Mouse (Mus musculus) limb, embryonic 11.5 days (tissue): ENCODE measurements around the gene Susd5. TPM values are rescaled to one million over a fixed set of nuclear protein-coding genes. Genes with fewer than 3 reads are reported as not detected.
"Not testable (repeated sequence)": the region's sequence is repeated elsewhere in the genome, so short reads cannot be mapped to it uniquely, and the experiment has no call there.

ENCODE experiments used
- ATAC-seq: fragments of 200-750 bp; cut with Nextera tagmentation; 2 replicates; pipeline ENCODE4 v1.8.0; 2017; ENCODE audit warnings: low read depth; ENCODE audit not compliant: insufficient number of reproducible peaks, low FRiP score, low TSS enrichment
- DNase-seq: peaks from one replicate; pipeline ENCODE4 v3.0.0-alpha.2; 2015; ENCODE audit warnings: low spot score
- H3K27ac ChIP-seq: fragments of 300-500 bp; sonication (generic); replicated peaks from 2 replicates; pipeline ENCODE4 v1.5.1; 2014; ENCODE audit warnings: low read depth, mild to moderate bottlenecking, low read length
- H3K27me3 ChIP-seq: fragments of 300-500 bp; sonication (generic); 2 replicates; pipeline ENCODE4 v1.6.1; 2014; ENCODE audit warnings: mild to moderate bottlenecking, low read length, mixed read lengths; ENCODE audit not compliant: control insufficient read depth, insufficient read depth
- H3K36me3 ChIP-seq: fragments of 300-500 bp; sonication (generic); 2 replicates; pipeline ENCODE4 v1.6.1; 2014; ENCODE audit warnings: mild to moderate bottlenecking, low read length, moderate library complexity, mixed read lengths; ENCODE audit not compliant: control insufficient read depth, insufficient read depth
- H3K4me1 ChIP-seq: fragments of 300-500 bp; sonication (generic); 2 replicates; pipeline ENCODE4 v1.6.1; 2014; ENCODE audit warnings: low read length, mixed read lengths; ENCODE audit not compliant: control insufficient read depth, insufficient read depth
- H3K4me2 ChIP-seq: fragments of 300-500 bp; sonication (generic); 2 replicates; pipeline ENCODE4 v1.6.1; 2014; ENCODE audit warnings: low read depth, mild to moderate bottlenecking, moderate library complexity; ENCODE audit not compliant: severe bottlenecking
- H3K4me3 ChIP-seq: fragments of 300-500 bp; sonication (generic); 2 replicates; pipeline ENCODE4 v1.5.1; 2014; ENCODE audit warnings: low read depth, low read length
- H3K9ac ChIP-seq: fragments of 300-500 bp; sonication (generic); 2 replicates; pipeline ENCODE4 v1.6.1; 2014; ENCODE audit warnings: mild to moderate bottlenecking, low read length
- H3K9me3 ChIP-seq: fragments of 300-500 bp; sonication (generic); 2 replicates; pipeline ENCODE4 v1.6.1; 2016; ENCODE audit warnings: low read length; ENCODE audit not compliant: control insufficient read depth
- WGBS: fragments of 180-500 bp; shearing (Covaris S2); extraction: QIAGEN DNeasy Blood & Tissue Kit; methylation state at CpG from one replicate; pipeline ENCODE4 v1.1.7; 2014; 5-methylcytosine and 5-hydroxymethylcytosine counted together
- polyA plus RNA-seq: library from polyadenylated mRNA; unstranded; fragments of >200 nt; fragmentation: Nextera tagmentation; extraction: Ambion mirVana; gene quantifications from 2 replicates; pipeline ENCODE4 v1.2.1, GENCODE M21; 2014

Gene Susd5
- polyA plus RNA-seq, 1 experiment from 2014 or later: 0.64 TPM

DNA sequence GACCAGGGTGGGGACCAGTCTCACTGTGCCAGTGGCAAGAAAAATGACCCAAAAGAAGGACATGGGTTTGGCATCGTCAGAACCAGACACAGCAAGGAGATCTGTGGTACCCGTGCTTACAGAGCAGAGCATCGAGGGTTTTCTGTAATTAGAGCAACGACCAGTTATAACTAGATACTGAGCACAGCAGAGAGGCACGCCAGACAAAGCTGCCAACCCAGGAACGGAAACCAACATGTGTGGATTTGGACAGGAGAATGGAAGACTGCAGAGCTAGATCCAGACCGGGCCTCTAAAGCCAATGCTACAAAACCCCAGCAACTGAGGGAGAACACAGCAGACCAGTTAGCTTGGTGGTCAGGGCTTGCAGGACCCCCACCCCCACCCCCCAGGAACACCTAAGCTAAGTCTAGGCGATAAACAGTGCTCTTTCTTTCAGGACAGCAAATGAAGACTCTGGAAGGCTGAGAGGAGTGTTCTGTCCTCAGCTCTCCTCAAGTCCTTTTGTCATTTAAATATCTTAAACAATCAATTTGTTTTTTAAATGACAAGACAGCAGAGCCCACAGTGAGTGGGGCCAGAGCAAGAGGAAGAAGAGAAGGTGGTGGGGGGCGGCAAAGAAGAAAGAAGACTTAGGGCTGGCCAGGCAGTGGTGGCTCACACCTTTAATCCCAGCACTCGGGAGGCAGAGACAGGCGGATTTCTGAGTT is 30.3 kb downstream of the Susd5 start:
- no peak for ATAC-seq
- H3K4me3 ChIP-seq: no peak overlapping the region
- no peak overlapping the region for H3K27ac ChIP-seq
- no peak for DNase-seq
- H3K9me3 ChIP-seq: no peaks in the 10 kb centered on the region
- H3K9ac ChIP-seq: no peak overlapping the region
- no peaks in the 10 kb centered on the region for H3K4me1 ChIP-seq
- no peak overlapping the region for H3K4me2 ChIP-seq
- H3K27me3 ChIP-seq: no peaks in the 10 kb centered on the region
- H3K36me3 ChIP-seq: no peaks in the 10 kb centered on the region
- WGBS: 80% methylated on average over 11 of the region's 11 CpGs

GRCm38 (mm10) chr9:114088885-114089284 is 31.9 kb downstream of the Susd5 start:
- not testable (repeated sequence) for H3K4me1 ChIP-seq, H3K27me3 ChIP-seq, H3K9me3 ChIP-seq, H3K27ac ChIP-seq, H3K9ac ChIP-seq, H3K4me3 ChIP-seq, DNase-seq, H3K36me3 ChIP-seq, ATAC-seq, H3K4me2 ChIP-seq
- WGBS: 89% methylated on average over 6 of the region's 6 CpGs

DNA sequence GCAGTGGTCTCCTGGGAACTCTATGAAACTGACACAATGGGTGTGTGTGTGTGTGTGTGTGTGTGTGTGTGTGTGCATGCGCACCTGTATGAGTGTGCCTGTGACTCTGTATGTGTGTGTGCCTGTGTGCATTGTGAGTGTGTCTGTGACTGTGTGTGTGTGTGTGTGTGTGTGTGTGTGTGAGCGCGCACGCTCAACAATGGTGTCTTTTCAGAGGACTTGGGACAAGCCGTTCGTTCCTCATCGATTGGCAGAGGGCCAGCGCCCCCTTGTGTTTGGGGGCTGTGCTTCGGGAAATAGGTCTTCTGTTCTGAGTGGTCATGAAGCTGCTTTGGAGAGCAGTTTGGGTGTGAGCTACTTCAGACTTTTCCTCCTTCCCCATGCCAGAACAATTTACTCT is 35.2 kb downstream of the Susd5 start:
- not testable (repeated sequence) for H3K36me3 ChIP-seq, H3K9me3 ChIP-seq, H3K4me1 ChIP-seq, H3K4me2 ChIP-seq, H3K27ac ChIP-seq, ATAC-seq, H3K27me3 ChIP-seq, H3K9ac ChIP-seq, H3K4me3 ChIP-seq
- peak; percentile 77 for DNase-seq
- WGBS: 23% methylated on average over 9 of the region's 9 CpGs

- Histone ChIP-seq H3K9ac (no peak overlapping the region), H3K27me3 (no peaks in the 10 kb centered on the region), H3K4me1 (no peaks in the 10 kb centered on the region), H3K27ac (no peak overlapping the region), H3K4me2 (no peak overlapping the region), H3K9me3 (no peaks in the 10 kb centered on the region), H3K36me3 (no peaks in the 10 kb centered on the region), H3K4me3 (no peak overlapping the region)
- 94% methylated on average over 2 of the region's 2 CpGs for whole genome bisulfite sequencing
- ATAC-seq (no peak), DNase-seq (no peak)
Observed at GRCm38 (mm10) chr9:114094854-114095253, 37.9 kb downstream of the Susd5 start.

- no peak overlapping the region for H3K27ac ChIP-seq
- H3K9me3 ChIP-seq: no peaks in the 10 kb centered on the region
- no peak overlapping the region for H3K4me3 ChIP-seq
- H3K4me2 ChIP-seq: no peak overlapping the region
- H3K36me3 ChIP-seq: no peaks in the 10 kb centered on the region
- DNase-seq: no peak
- H3K9ac ChIP-seq: no peak overlapping the region
- no peaks in the 10 kb centered on the region for H3K27me3 ChIP-seq
- ATAC-seq: no peak
- H3K4me1 ChIP-seq: no peaks in the 10 kb centered on the region
- WGBS: 73% methylated on average over 9 of the region's 9 CpGs
Observed at GRCm38 (mm10) chr9:114098716-114099302, 41.9 kb downstream of the Susd5 start.

DNA sequence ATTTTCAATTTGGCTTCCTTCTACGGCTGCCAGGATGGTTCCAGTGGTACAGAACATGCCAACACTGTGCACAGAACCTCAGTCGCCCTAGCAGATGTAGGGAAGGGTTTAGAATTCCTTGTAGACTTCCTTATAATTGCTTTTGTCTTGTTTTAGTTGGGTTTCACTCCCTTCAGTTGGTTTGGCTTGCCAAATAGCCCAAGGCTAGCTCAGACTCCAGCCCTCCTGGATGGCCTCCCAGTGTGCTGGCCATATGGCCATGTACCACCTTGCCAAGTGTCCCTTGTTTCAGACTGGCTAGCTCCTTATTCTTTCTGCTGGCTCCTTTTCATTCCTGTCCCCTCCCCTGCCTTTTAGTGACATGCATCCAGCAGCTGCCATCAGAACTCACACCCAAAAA is 53.3 kb downstream of the Susd5 start:
- ATAC-seq (no peak), DNase-seq (peak; percentile 6)
- Histone ChIP-seq H3K36me3 (no peaks in the 10 kb centered on the region), H3K4me3 (no peak overlapping the region), H3K27ac (no peak overlapping the region), H3K9ac (no peak overlapping the region), H3K27me3 (no peaks in the 10 kb centered on the region), H3K9me3 (no peaks in the 10 kb centered on the region), H3K4me2 (no peak overlapping the region), H3K4me1 (no peaks in the 10 kb centered on the region)
- WGBS: 78% methylated on average over 2 of the region's 2 CpGs

DNA sequence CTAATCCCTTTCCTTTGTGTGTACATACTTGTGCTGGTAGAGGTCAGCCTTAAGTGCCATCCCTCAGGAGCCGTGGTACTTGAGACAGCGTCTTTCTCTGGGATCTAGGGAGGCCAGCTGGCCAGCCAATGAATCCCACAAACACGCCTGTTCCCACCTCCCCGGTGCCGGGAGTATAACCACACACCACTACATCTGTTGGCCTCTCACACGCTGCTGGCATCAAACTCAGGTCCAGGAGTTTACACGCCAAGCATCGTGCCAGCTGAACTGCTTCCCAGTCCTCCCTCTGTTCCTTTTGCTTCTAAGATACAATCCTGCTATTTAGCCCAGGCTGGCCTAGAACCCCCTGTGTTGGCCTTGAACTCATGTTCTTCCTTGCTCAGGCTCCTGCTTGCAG is 54.2 kb downstream of the Susd5 start:
- Histone ChIP-seq H3K36me3 (no peaks in the 10 kb centered on the region), H3K9ac (no peak overlapping the region), H3K27ac (no peak overlapping the region), H3K27me3 (no peaks in the 10 kb centered on the region), H3K4me3 (no peak overlapping the region), H3K4me1 (no peaks in the 10 kb centered on the region), H3K9me3 (no peaks in the 10 kb centered on the region), H3K4me2 (no peak overlapping the region)
- WGBS: 88% methylated on average over 8 of the region's 8 CpGs
- ATAC-seq (no peak), DNase-seq (peak; percentile 17)

- Histone ChIP-seq H3K4me3 (no peak overlapping the region), H3K9me3 (no peaks in the 10 kb centered on the region), H3K36me3 (no peaks in the 10 kb centered on the region), H3K27ac (no peak overlapping the region), H3K4me1 (no peaks in the 10 kb centered on the region), H3K9ac (no peak overlapping the region), H3K4me2 (no peak overlapping the region), H3K27me3 (no peaks in the 10 kb centered on the region)
- DNase-seq: peak; percentile 13
- no peak for ATAC-seq
- WGBS: 76% methylated on average over 6 of the region's 6 CpGs
Observed at GRCm38 (mm10) chr9:114112226-114112625, 55.3 kb downstream of the Susd5 start.
